Mouse (Mus musculus): ENCODE measurements around the gene Crisp4. TPM values are rescaled to one million over a fixed set of nuclear protein-coding genes. Genes with fewer than 3 reads are reported as not detected.

Crisp4 gene
- polyA plus RNA-seq, 1 experiment from 2014 or later: not detected

GRCm38 (mm10) chr1:18105029-18105865, 40.5 kb downstream of the Crisp4 start:
- Histone ChIP-seq H3K4me3 (replicated peaks) (no peak overlapping the region), H3K36me3 (no peaks in the 10 kb centered on the region), H3K9ac (no peak overlapping the region), H3K27me3 (no peaks in the 10 kb centered on the region), H3K27ac (no peak overlapping the region), H3K9me3 (replicated peaks) (no peaks in the 10 kb centered on the region), H3K4me1 (no peaks in the 10 kb centered on the region), H3K4me2 (no peak overlapping the region)
- no peak for ATAC-seq (replicated peaks; ENCODE audit: low FRiP score)
- 85% methylated on average over 1 of the region's 1 CpGs for WGBS

Other genes starting within 250 kb of the Crisp4 start
- gene Defb18, start 91.5 kb upstream of the Crisp4 start, polyA plus RNA-seq (2015; fragmentation: Nextera tagmentation; extraction: Ambion mirVana): not detected in 2 replicates
- not detected in 2 replicates for gene Defb41, start 119.2 kb upstream of the Crisp4 start, polyA plus RNA-seq (2015; fragmentation: Nextera tagmentation; extraction: Ambion mirVana)